Mouse (Mus musculus): ENCODE data around the gene Tas2r140.

Gene Tas2r140

GRCm38 (mm10) chr6:133055716-133056115, at the start of gene Tas2r140:
TSS of gene Tas2r140 (minus strand) at chr6:133055816.
- DNase-seq, result no peak

- no peak for DNase-seq
These were observed 48.9 kb upstream of the Tas2r140 start, which contains the start of gene Smim10l1 for GRCm38 (mm10) chr6:133104609-133104921. TSS of gene Smim10l1 (plus strand) at chr6:133104909.

GRCm38 (mm10) chr6:133102430-133102829, 46.8 kb upstream of the Tas2r140 start:
- DNase-seq, result no peak

GRCm38 (mm10) chr6:133092226-133092625, 36.6 kb upstream of the Tas2r140 start:
- DNase-seq, result no peak

- DNase-seq, result no peak
These were observed 18.6 kb downstream of the Tas2r140 start, which contains the start of gene Tas2r103 for GRCm38 (mm10) chr6:133037001-133037400. TSS of gene Tas2r103 (minus strand) at chr6:133037101.
